Mouse (Mus musculus): Measurements from ENCODE around the gene Kank4. TPM values are rescaled to one million over a fixed set of nuclear protein-coding genes. Genes with fewer than 3 reads are reported as not detected.
"Not testable (repeated sequence)": the region's sequence is repeated elsewhere in the genome, so short reads cannot be mapped to it uniquely, and the experiment has no call there.

Gene Kank4
- total RNA-seq, 4 experiments from 2014 or later: 0.68 to 1.1 (median 0.84) TPM

DNA sequence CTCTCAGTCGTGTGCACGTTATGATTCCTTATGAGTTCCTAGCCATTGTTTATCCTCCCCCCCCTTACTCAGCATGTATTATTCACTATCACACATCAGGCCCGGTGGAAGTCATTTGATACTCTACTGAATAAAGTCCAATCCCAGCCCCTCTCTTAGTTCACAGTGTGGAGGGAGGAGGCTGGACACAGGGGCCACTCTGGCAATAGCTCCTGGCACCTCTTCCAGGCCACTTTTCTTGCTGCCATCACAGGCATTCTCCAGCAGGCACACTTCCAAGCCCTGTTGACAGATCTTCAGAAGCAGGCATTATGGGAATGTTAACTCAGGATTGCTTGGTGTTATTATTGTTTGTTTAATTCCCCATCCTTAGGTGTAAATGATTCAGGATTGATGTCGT, 17.4 kb upstream of the Kank4 start:
- DNase-seq (ENCODE audit: low spot score): no peak

DNA sequence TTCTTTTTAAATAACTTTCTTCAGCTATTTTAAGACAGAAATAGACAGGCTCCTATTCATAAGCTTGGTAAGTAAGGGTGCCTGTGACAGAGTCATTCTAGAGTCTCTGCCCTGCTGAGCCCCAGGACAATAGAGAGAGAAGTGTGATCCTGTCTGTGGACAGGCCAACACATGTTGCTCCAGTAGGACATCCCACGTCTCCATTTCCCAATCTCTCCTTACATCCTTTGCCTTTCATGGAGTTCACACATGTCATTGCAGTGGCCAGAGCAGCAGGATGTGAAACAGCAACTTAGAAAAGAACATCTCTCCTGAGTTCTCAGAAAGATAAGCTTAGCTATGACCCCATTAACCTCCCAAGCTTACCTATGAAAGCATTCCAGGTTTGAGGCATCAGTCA, 14.4 kb upstream of the Kank4 start:
- DNase-seq (ENCODE audit: low spot score): no peak

GRCm38 (mm10) chr4:98826701-98827100, 9.4 kb upstream of the Kank4 start:
- DNase-seq (ENCODE audit: low spot score): no peak

GRCm38 (mm10) chr4:98823740-98824139, 6.4 kb upstream of the Kank4 start, which contains the start of gene I0C0044D17Rik:
I0C0044D17Rik (minus strand) TSS chr4:98823840.
- not testable (repeated sequence) for DNase-seq (ENCODE audit: low spot score)

DNA sequence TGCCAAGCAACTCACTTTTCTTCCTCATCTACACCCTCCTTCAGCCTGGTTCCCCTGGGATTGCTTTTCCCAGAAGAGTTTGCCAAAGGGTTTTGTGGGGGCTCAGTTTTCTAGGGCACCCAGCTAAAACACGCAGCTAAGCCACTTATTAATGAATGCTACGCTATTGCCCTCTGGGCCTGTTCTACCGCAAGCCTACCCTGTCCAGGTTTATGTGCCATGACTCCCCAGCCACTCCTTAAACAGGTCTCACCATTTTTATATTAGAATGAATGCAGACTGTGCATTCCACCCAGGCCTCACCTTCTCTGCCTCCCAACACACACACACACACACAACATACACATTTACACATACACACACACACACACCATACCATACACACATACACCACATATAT, 5.7 kb upstream of the Kank4 start:
- DNase-seq (ENCODE audit: low spot score): no peak

GRCm38 (mm10) chr4:98822478-98822877, 5.1 kb upstream of the Kank4 start:
- DNase-seq (ENCODE audit: low spot score): no peak

GRCm38 (mm10) chr4:98819216-98819755, 1.9 kb upstream of the Kank4 start:
- no peak for DNase-seq (ENCODE audit: low spot score)

DNA sequence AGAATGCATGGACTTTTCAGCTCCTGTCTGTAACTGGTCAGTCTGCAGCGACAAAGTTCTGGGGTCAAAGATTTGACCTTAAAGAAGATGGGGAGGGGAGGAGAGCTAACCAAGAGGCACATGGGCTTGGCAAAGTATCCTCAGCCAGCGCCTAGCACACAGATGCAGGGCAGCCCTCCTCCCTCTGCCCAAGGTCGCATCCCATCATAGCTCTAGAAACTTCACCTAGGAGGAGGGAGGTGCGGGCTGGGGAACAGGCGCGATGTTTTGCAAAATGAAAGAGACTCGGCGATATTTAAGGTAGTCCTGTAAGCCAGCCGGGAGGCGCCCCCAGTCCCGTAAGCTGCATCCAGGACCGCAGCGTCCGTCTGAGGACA, 542 bp downstream of the Kank4 start:
- no peak for DNase-seq (ENCODE audit: low spot score)

GRCm38 (mm10) chr4:98806306-98806705, 11.0 kb downstream of the Kank4 start:
- DNase-seq (ENCODE audit: low spot score): no peak

DNA sequence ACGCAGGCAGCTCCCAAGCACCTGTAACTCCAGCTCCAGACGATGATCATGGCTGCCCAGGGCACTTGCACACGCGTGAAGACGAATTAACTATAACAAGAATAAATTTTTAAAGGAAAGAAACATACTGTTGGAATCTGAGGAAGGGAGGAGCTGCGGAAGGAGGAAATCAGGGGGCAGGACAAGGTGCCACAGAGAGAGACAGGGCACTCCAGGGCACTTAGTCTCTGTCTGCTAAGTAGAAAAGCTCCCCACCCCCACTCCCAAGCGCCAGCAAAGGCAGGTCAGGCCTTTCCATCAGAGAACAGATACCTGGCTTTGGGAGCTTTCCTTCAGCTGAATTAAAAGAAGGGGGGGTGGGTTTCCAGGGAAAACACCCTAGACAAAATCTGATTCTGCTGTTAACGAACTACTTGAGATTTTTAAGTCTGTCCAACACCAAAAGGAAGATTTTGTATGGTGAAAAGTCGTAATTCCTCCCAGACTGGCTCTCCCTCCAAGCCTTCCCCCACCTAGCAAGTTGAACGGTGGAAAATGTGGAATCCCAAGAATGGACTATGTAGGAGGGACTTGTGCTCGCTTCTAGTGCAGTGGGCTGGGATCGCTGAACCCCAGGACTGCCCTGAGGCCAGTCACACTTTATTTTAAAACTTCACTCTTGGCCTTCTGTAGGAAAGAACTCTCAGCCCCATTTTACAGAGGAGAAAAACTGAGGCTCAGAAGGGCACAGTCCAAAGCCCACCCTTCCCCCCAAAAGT, 11.9 kb downstream of the Kank4 start:
- DNase-seq (ENCODE audit: low spot score): no peak

GRCm38 (mm10) chr4:98804476-98805134, 12.7 kb downstream of the Kank4 start:
- no peak for DNase-seq (ENCODE audit: low spot score)

- DNase-seq (ENCODE audit: low spot score): no peak
Measured at GRCm38 (mm10) chr4:98801775-98802174, 15.6 kb downstream of the Kank4 start.

- no peak for DNase-seq (ENCODE audit: low spot score)
Measured at GRCm38 (mm10) chr4:98800824-98801223, 16.5 kb downstream of the Kank4 start.

GRCm38 (mm10) chr4:98796591-98797341, 20.6 kb downstream of the Kank4 start:
- DNase-seq (ENCODE audit: low spot score): peak; percentile 42

- DNase-seq (ENCODE audit: low spot score): no peak
Measured at GRCm38 (mm10) chr4:98795241-98795640, 22.1 kb downstream of the Kank4 start.

GRCm38 (mm10) chr4:98793486-98793885, 23.9 kb downstream of the Kank4 start:
- no peak for DNase-seq (ENCODE audit: low spot score)

GRCm38 (mm10) chr4:98790721-98791120, 26.6 kb downstream of the Kank4 start:
- no peak for DNase-seq (ENCODE audit: low spot score)

DNA sequence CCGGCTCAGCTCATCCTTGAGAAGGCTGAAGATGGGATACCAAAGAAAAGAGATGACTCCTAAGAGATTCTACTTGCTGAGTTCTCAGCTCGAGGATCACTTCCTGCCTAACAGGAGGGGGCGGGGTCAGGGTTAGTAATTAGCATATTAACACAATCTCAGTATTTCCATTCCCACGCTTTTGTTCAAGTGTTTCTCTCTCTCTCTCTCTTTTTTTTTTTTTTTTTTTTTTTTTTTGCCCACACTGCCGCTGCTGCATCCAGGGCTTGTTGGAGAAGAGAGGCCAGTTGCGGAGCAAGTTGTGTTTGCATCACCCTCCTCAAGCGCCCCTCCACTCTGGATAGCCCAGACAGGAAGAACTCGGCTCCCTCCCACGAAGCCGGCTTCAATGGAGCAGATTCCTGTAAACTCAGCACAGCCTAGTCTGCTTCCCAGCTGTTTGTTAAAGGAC, 27.5 kb downstream of the Kank4 start:
- no peak for DNase-seq (ENCODE audit: low spot score)

DNA sequence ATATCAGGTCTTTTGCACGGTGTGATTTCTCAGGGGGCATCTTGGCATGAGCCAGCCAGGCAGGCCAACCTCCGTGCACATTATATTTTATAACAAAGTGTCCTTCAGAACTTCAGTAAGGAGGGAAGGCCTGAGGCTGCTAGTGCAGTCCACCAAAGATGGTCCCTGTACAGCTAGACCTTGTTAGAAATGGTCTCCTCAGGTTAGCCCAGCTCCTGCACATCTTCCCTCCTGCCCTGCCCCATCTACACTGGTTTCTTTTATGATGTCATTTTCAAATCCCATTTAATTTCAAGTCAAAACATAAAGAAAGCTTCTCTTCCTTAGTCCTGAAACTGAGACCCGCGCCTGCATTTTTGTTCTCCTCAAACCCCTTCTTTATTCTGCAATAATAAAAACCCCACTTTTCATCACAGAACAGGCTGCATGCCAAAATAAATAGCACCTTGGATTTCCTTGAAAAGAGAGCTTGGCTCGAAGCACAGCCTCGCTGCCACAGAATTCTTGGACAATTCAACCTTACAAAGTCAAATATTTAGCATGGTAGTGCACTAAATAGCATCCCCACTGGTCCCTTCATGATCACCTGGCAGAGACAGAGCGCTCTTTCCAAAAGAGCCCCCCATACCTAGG, 28.1 kb downstream of the Kank4 start:
- no peak for DNase-seq (ENCODE audit: low spot score)

- no peak for DNase-seq (ENCODE audit: low spot score)
Measured at GRCm38 (mm10) chr4:98786281-98786680, 31.1 kb downstream of the Kank4 start.

DNA sequence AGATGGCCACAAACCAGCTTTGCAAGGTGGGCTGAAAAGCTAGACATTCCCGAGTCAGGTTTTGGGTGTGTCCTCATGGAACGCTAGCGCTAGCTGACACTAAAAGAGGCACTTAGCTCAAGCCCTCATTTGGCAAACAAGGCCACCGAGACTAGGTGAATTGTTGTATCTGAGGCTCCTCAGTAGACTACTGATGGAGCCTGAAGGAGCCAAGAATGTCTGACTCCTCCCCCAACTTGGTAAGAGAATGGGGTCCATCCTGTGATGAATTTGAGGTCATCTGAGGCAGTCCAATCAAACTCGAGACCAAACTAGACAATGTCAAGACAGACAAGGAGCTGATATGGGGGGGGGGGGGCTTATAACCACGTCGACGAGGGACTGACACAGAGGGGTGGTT, 31.5 kb downstream of the Kank4 start:
- no peak for DNase-seq (ENCODE audit: low spot score)

DNA sequence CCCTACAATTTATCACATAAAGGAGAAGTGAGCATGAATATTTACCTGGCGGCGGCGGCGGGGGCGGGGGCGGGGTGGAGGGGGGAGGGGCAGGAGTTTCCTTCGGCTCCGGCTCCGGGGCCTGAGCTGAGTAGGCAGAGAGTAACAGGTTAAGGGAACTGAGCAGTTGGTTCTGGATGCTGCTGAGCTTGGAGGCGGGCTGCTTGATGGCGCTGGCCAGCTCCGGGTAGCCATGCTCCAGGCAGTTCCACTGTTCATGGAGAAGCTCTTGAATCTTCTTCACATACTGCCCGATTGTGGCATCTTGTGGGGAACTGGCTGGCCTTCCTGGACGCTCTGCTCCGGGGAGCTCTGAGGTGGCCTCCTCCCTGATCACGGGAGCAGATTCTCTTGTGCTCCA, 39.1 kb downstream of the Kank4 start:
- DNase-seq (ENCODE audit: low spot score): no peak

All from heart, adult 8-10 months (tissue).